Mouse (Mus musculus) macrophage (primary cell): Measurements from ENCODE around the gene Asgr2. TPM values are rescaled to one million over a fixed set of nuclear protein-coding genes. Genes with fewer than 3 reads are reported as not detected.
"Not testable (repeated sequence)": the region's sequence is repeated elsewhere in the genome, so short reads cannot be mapped to it uniquely, and the experiment has no call there.

ENCODE experiments used
- H3K27ac ChIP-seq: fragments of 350-480 bp; formaldehyde crosslinking; 2 replicates; pipeline ENCODE4 v1.9.0; 2021
- H3K36me3 ChIP-seq: fragments of 350-480 bp; formaldehyde crosslinking; 2 replicates; pipeline ENCODE4 v1.9.0; 2021; ENCODE audit errors: inconsistent target
- H3K4me3 ChIP-seq: fragments of 350-480 bp; formaldehyde crosslinking; 2 replicates; pipeline ENCODE4 v1.9.0; 2021; ENCODE audit errors: inconsistent target
- H3K79me2 ChIP-seq: fragments of 350-480 bp; formaldehyde crosslinking; 2 replicates; pipeline ENCODE4 v1.9.0; 2021; ENCODE audit errors: inconsistent target
- WGBS: methylation state at CpG from one replicate; pipeline ENCODE4 v1.1.7; 2026; ENCODE audit warnings: inconsistent platforms; ENCODE audit not compliant: missing documents; 5-methylcytosine and 5-hydroxymethylcytosine counted together
- polyA plus RNA-seq: library from polyadenylated mRNA; stranded (reverse); fragments of 250-400 nt; gene quantifications from 3 replicates; pipeline ENCODE4 v1.2.4, GENCODE M21; 2018; ENCODE audit warnings: inconsistent platforms

The Asgr2 gene
- polyA plus RNA-seq, 1 experiment from 2014 or later: 1.5 TPM

- Histone ChIP-seq H3K27ac (peak within 1 kb of the TSS; percentile 45), H3K79me2 (no peaks in the 10 kb centered on the region), H3K4me3 (no peak within 1 kb of the TSS), H3K36me3 (no peaks in the 10 kb centered on the region)
- 19% methylated on average over 9 of the region's 9 CpGs for WGBS
These were observed 37.5 kb downstream of the Asgr2 start, which contains the start of gene Mgl2 for GRCm38 (mm10) chr11:70129926-70130379. TSS of gene Mgl2 (plus strand) at chr11:70130329.

DNA sequence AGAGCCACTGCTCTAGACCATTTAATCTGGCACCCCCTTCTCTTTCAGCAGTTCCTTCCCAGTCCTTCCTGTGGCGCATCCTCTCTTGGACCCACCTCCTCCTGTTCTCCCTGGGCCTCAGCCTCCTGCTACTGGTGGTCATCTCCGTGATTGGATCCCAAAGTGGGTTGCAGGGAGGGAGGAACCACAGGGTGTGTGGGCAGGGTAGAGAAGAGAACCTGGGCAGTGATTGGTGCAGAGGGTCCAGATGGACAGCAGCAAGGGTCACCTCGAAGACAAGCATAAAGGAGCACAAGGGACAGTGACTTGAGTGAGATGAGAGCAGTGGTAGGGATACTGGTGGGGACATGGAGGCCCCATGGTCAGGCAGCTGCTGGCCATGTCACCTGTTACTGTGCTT, 42.6 kb downstream of the Asgr2 start:
- not testable (repeated sequence) for H3K36me3 ChIP-seq, H3K79me2 ChIP-seq, H3K4me3 ChIP-seq, H3K27ac ChIP-seq
- 97% methylated on average over 3 of the region's 3 CpGs for WGBS

DNA sequence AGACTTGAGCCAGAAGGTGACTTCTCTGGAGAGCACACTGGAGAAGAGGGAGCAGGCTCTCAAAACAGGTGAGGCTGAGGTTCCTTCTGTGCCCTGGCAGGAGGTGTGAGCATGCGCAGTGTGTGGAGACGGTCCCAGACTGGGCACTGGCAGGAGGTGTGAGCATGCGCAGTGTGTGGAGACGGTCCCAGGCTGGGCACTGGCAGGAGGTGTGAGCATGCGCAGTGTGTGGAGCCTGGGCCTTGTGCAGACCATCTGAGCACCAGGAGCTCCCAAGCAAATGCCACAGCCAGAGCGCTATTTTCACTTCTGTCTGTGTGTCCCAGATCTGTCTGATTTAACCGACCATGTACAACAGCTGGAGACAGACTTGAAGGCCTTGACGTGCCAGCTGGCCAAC, 43.5 kb downstream of the Asgr2 start:
- not testable (repeated sequence) for H3K79me2 ChIP-seq, H3K36me3 ChIP-seq, H3K27ac ChIP-seq, H3K4me3 ChIP-seq
- WGBS: 82% methylated on average over 8 of the region's 8 CpGs

DNA sequence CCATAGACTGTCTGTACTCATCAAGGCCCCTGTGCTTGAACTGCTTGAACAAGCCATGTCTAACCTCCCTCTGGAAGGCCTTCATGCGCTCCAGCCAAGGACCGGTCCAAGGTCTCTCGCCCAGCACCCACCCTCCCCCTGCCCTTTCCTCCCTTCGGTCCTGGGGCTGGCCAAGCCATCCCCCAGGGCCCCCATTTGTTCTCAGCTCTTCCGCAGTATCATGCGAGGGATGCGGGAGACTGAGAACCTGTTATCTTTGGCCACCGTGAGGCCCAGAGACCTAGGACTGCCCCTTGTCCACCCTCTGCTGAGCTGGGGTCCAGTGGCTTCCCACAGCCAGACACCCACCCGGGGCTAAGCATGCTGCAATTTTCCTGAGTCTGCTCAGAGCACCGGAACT, 46.7 kb downstream of the Asgr2 start:
- no peak overlapping the region for H3K27ac ChIP-seq
- no peak overlapping the region for H3K4me3 ChIP-seq
- WGBS: 93% methylated on average over 10 of the region's 10 CpGs
- no peaks in the 10 kb centered on the region for H3K79me2 ChIP-seq
- H3K36me3 ChIP-seq: no peaks in the 10 kb centered on the region

DNA sequence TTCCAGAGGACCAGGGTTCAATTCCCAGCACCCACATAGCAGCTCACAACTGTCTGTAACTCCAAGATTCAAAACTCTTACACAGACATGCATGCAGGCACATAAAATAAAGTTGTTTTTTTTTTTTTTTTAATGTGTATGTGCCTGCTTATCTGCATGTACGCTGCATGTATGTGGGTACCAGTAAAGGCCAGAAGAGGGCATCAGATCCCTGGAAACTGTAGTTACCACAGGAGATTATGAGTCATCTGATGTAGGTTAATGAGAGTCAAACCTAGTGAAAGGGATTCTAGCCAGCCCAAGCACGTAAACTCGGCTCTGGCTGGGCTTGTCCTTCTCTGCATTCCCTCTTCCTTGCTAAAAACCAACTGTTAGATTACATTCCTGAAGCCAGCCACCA, 58.6 kb downstream of the Asgr2 start:
- Histone ChIP-seq H3K79me2 (no peaks in the 10 kb centered on the region), H3K4me3 (no peak overlapping the region), H3K27ac (no peak overlapping the region), H3K36me3 (no peaks in the 10 kb centered on the region)
- WGBS: 83% methylated on average over 3 of the region's 3 CpGs

Other genes with a start within 250 kb of the Asgr2 start
- 23.8 to 38.1 TPM (median 36.6 TPM) in 3 replicates for gene Plscr3, start 246.3 kb upstream of the Asgr2 start, polyA plus RNA-seq
- gene Tnk1, start 233.9 kb upstream of the Asgr2 start, polyA plus RNA-seq: not detected in 3 replicates
- not detected in 3 replicates for gene Tmem95, start 214.6 kb upstream of the Asgr2 start, polyA plus RNA-seq
- gene Kctd11, start 211.2 kb upstream of the Asgr2 start, polyA plus RNA-seq: 4.3 to 5.6 TPM (median 5.5 TPM) in 3 replicates
- 0.54 to 0.68 TPM (median 0.62 TPM) in 3 replicates for gene Acap1, start 197.1 kb upstream of the Asgr2 start, polyA plus RNA-seq
- not detected in 3 replicates for gene 2810408A11Rik, start 191.7 kb upstream of the Asgr2 start, polyA plus RNA-seq
- 14.9 to 19.2 TPM (median 15.6 TPM) in 3 replicates for gene Neurl4, start 191.6 kb upstream of the Asgr2 start, polyA plus RNA-seq
- 48.3 to 74.1 TPM (median 49.3 TPM) in 3 replicates for gene Gps2, start 178.8 kb upstream of the Asgr2 start, polyA plus RNA-seq
- 339 to 874 TPM (median 348 TPM) in 3 replicates for gene Eif5a, start 170.7 kb upstream of the Asgr2 start, polyA plus RNA-seq
- not detected in 3 replicates for gene Ybx2, start 156.8 kb upstream of the Asgr2 start, polyA plus RNA-seq
- 0.13 to 0.50 TPM in 2 of 3 replicates, not detected in the other for gene Slc2a4, start 144.5 kb upstream of the Asgr2 start, polyA plus RNA-seq
- gene Cldn7, start 127.9 kb upstream of the Asgr2 start, polyA plus RNA-seq: not detected in 3 replicates
- gene Ctdnep1, start 111.5 kb upstream of the Asgr2 start, polyA plus RNA-seq: 102 to 235 TPM (median 115 TPM) in 3 replicates
- 29.9 to 51.5 TPM (median 43.1 TPM) in 3 replicates for gene Elp5, start 110.1 kb upstream of the Asgr2 start, polyA plus RNA-seq
- gene Gabarap, start 101.5 kb upstream of the Asgr2 start, polyA plus RNA-seq: 791 to 1,264 TPM (median 1,032 TPM) in 3 replicates
- 62.4 to 122 TPM (median 77.3 TPM) in 3 replicates for gene Phf23, start 96.9 kb upstream of the Asgr2 start, polyA plus RNA-seq
- 10.8 to 21.7 TPM (median 11.8 TPM) in 3 replicates for gene Dvl2, start 92.0 kb upstream of the Asgr2 start, polyA plus RNA-seq
- gene Acadvl, start 77.2 kb upstream of the Asgr2 start, polyA plus RNA-seq: 31.8 to 39.7 TPM (median 37.2 TPM) in 3 replicates
- 4.4 to 6.6 TPM (median 4.6 TPM) in 3 replicates for gene Dlg4, start 75.7 kb upstream of the Asgr2 start, polyA plus RNA-seq
- gene Asgr1, start 38.6 kb upstream of the Asgr2 start, polyA plus RNA-seq: not detected in 3 replicates
- 1.6 to 5.1 TPM (median 3.1 TPM) in 3 replicates for gene Mgl2, start 37.7 kb downstream of the Asgr2 start, polyA plus RNA-seq
- gene Clec10a, start 63.6 kb downstream of the Asgr2 start, polyA plus RNA-seq: 10.4 to 103 TPM (median 37.8 TPM) in 3 replicates
- gene Slc16a11, start 120.1 kb downstream of the Asgr2 start, polyA plus RNA-seq: not detected in 3 replicates
- 7.4 to 12.5 TPM (median 10.7 TPM) in 3 replicates for gene Slc16a13, start 128.4 kb downstream of the Asgr2 start, polyA plus RNA-seq
- gene Bcl6b, start 137.2 kb downstream of the Asgr2 start, polyA plus RNA-seq: 0.14 TPM in 1 of 3 replicates, not detected in the others
- gene 0610010K14Rik, start 145.3 kb downstream of the Asgr2 start, polyA plus RNA-seq: 55.0 to 61.6 TPM (median 59.2 TPM) in 3 replicates
- 2.6 to 6.0 TPM (median 4.8 TPM) in 3 replicates for gene Gm21988, start 147.2 kb downstream of the Asgr2 start, polyA plus RNA-seq
- gene Rnasek, start 147.2 kb downstream of the Asgr2 start, polyA plus RNA-seq: 534 to 573 TPM (median 562 TPM) in 3 replicates
- 0.09 to 0.95 TPM (median 0.17 TPM) in 3 replicates for gene Alox12, start 162.7 kb downstream of the Asgr2 start, polyA plus RNA-seq
- not detected in 3 replicates for gene Alox12e, start 230.0 kb downstream of the Asgr2 start, polyA plus RNA-seq